Mouse (Mus musculus): ENCODE measurements around the gene Rdh16f2. TPM values are rescaled to one million over a fixed set of nuclear protein-coding genes. Genes with fewer than 3 reads are reported as not detected.
A peak's percentile ranks its signal among the peaks of the same experiment; 100 is the strongest.
"Not testable (repeated sequence)": the region's sequence is repeated elsewhere in the genome, so short reads cannot be mapped to it uniquely, and the experiment has no call there.

Rdh16f2 gene
- polyA plus RNA-seq, 1 experiment from 2014 or later, result not detected

DNA sequence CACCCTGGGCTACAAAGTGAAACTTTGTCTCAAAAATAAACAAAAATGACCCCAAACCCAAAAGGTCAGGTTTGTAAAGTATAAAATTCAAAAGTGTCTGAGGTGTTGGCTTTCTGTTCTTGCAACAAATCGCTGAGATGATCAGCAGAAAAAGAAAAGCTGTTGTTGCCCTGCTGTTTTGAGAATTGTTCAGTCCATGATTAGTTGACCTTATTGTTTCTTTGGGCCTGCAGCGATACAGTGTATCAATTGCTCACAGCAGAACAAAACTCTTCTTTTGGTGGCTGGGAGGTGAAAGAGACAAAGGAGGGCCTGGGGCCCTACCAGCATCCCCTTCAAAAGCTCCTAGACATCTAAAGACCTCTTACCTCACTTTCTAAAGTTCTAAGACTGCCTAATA, 39.9 kb downstream of the Rdh16f2 start:
- H3K9ac ChIP-seq (replicated peaks; ENCODE audit: low read length), result no peak overlapping the region
- ATAC-seq (replicated peaks; ENCODE audit: insufficient number of reproducible peaks, low FRiP score, low TSS enrichment, low read depth) (no peak), DNase-seq (ENCODE audit: low spot score) (no peak)
- WGBS, result 67% methylated on average over 2 of the region's 2 CpGs
- no peaks in the 10 kb centered on the region for H3K4me1 ChIP-seq (ENCODE audit: control insufficient read depth, insufficient read depth, low read length)
- H3K36me3 ChIP-seq (replicated peaks; ENCODE audit: control insufficient read depth, insufficient read depth, low read depth, low read length), result no peaks in the 10 kb centered on the region
- H3K4me3 ChIP-seq (ENCODE audit: low read depth, low read length), result no peak overlapping the region
- no peaks in the 10 kb centered on the region for H3K9me3 ChIP-seq (replicated peaks; ENCODE audit: control insufficient read depth, low read length)
- no peak overlapping the region for H3K4me2 ChIP-seq (ENCODE audit: low read depth, low read length)
- no peak overlapping the region for H3K27ac ChIP-seq (replicated peaks; ENCODE audit: low read depth, low read length)
- H3K27me3 ChIP-seq (ENCODE audit: control insufficient read depth, insufficient read depth, low read length), result no peaks in the 10 kb centered on the region

DNA sequence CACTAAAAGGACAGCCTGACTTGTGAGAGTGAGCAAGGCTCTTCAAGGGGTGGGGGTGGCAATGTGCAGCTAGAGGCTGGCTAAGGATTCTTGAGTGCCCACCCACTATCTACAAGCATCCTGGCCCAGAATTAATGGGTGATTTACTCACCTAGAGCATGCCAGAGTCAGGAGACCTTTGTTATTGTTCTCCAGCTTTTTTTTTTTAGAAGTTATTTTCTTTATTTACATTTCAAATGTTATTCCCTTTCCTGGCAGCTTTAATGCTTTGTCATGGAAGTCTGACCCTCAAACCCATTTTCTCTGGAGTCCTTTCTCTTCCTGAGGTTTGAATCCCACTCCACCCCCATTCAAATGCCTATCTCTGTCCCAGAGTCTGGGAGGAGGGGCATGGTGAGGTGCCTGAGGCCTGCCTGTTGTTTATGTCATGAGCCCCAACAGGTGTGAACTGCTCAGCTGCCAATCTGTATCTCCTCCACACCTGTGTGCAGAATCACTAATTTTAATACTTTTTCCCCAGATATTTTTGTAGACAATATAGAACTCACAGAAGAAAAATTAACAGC, 41.2 kb downstream of the Rdh16f2 start:
- no peaks in the 10 kb centered on the region for H3K27me3 ChIP-seq (ENCODE audit: control insufficient read depth, insufficient read depth, low read length)
- no peak overlapping the region for H3K9ac ChIP-seq (replicated peaks; ENCODE audit: low read length)
- no peak overlapping the region for H3K4me3 ChIP-seq (ENCODE audit: low read depth, low read length)
- H3K4me1 ChIP-seq (ENCODE audit: control insufficient read depth, insufficient read depth, low read length), result no peaks in the 10 kb centered on the region
- H3K36me3 ChIP-seq (replicated peaks; ENCODE audit: control insufficient read depth, insufficient read depth, low read depth, low read length), result no peaks in the 10 kb centered on the region
- no peak overlapping the region for H3K4me2 ChIP-seq (ENCODE audit: low read depth, low read length)
- H3K9me3 ChIP-seq (replicated peaks; ENCODE audit: control insufficient read depth, low read length), result no peaks in the 10 kb centered on the region
- ATAC-seq (replicated peaks; ENCODE audit: insufficient number of reproducible peaks, low FRiP score, low TSS enrichment, low read depth), result no peak
- DNase-seq (ENCODE audit: low spot score), result no peak
- no peak overlapping the region for H3K27ac ChIP-seq (replicated peaks; ENCODE audit: low read depth, low read length)

DNA sequence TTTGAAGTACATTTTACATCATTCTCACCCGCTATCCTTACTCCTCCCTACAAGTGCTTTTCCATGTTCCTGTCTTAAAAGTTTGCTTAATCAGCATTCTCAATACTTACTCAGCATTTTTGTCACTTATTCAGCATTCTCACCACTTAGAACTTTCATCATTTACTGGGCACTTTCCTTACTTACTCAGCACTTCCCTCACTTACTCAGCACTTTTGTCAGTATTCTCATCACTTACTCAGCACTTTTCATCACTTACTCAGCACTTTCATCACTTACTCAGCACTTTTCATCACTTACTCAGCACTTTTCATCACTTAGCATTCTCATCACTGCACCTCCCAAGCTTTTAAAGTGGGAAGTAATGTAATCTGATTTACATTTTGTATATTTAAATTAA, 49.3 kb downstream of the Rdh16f2 start:
- no peak overlapping the region for H3K4me2 ChIP-seq (ENCODE audit: low read depth, low read length)
- ATAC-seq (replicated peaks; ENCODE audit: insufficient number of reproducible peaks, low FRiP score, low TSS enrichment, low read depth), result no peak

DNA sequence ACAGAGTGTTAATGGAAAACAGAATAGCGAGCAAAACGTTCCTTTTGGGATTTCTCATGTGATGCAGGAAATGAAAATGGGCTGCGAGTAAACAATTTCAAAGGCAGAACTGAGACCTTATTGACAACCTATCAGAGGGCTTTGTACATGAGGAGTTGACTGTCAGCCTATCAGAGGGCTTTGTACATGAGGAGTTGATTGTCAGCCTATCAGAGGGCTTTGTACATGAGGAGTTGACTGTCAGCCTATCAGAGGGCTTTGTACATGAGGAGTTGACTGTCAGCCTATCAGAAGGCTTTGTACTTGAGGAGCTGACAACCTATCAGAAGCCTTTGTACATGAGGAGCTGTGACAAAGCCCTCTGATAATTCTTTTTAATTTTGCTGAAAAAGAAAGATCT, 50.9 kb downstream of the Rdh16f2 start:
- H3K4me3 ChIP-seq (ENCODE audit: low read depth, low read length); H3K4me2 ChIP-seq (ENCODE audit: low read depth, low read length); ATAC-seq (replicated peaks; ENCODE audit: insufficient number of reproducible peaks, low FRiP score, low TSS enrichment, low read depth); H3K27ac ChIP-seq (replicated peaks; ENCODE audit: low read depth, low read length); H3K36me3 ChIP-seq (replicated peaks; ENCODE audit: control insufficient read depth, insufficient read depth, low read depth, low read length); DNase-seq (ENCODE audit: low spot score); H3K27me3 ChIP-seq (ENCODE audit: control insufficient read depth, insufficient read depth, low read length); H3K4me1 ChIP-seq (ENCODE audit: control insufficient read depth, insufficient read depth, low read length); H3K9ac ChIP-seq (replicated peaks; ENCODE audit: low read length); H3K9me3 ChIP-seq (replicated peaks; ENCODE audit: control insufficient read depth, low read length): not testable (repeated sequence)
- WGBS, result 82% methylated on average over 3 of the region's 3 CpGs

More for the DNA sequence above, 49.3 kb downstream of the Rdh16f2 start:
- H3K36me3 ChIP-seq (replicated peaks; ENCODE audit: control insufficient read depth, insufficient read depth, low read depth, low read length), result no peaks in the 10 kb centered on the region
- no peaks in the 10 kb centered on the region for H3K27me3 ChIP-seq (ENCODE audit: control insufficient read depth, insufficient read depth, low read length)
- no peaks in the 10 kb centered on the region for H3K4me1 ChIP-seq (ENCODE audit: control insufficient read depth, insufficient read depth, low read length)
- no peak overlapping the region for H3K4me3 ChIP-seq (ENCODE audit: low read depth, low read length)
- DNase-seq (ENCODE audit: low spot score), result no peak
- WGBS, result 92% methylated on average over 1 of the region's 1 CpGs
- H3K27ac ChIP-seq (replicated peaks; ENCODE audit: low read depth, low read length), result no peak overlapping the region
- no peak overlapping the region for H3K9ac ChIP-seq (replicated peaks; ENCODE audit: low read length)
- no peaks in the 10 kb centered on the region for H3K9me3 ChIP-seq (replicated peaks; ENCODE audit: control insufficient read depth, low read length)

DNA sequence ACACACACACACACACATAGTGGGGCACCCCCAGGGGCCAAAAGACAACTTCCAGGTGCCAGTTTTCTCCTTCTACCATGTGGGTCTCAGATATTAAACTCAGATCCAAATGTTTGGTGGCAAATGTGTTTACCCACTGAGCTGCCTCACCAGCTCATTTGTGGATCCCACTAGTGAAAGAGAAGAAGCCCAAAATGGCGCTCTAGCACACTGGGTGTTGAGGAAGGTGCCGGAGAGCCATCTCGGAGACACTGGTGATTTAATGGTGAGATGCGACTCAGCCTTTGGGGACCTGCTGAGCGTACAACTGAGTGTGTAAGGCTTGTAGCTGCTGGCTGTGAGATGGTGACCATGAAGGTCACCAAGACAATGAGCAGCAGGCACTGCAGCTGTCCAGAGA, 51.4 kb downstream of the Rdh16f2 start:
- DNase-seq (ENCODE audit: low spot score) (no peak), ATAC-seq (replicated peaks; ENCODE audit: insufficient number of reproducible peaks, low FRiP score, low TSS enrichment, low read depth) (no peak)
- Histone ChIP-seq H3K36me3 (replicated peaks; ENCODE audit: control insufficient read depth, insufficient read depth, low read depth, low read length) (no peaks in the 10 kb centered on the region), H3K9ac (replicated peaks; ENCODE audit: low read length) (no peak overlapping the region), H3K4me2 (ENCODE audit: low read depth, low read length) (no peak overlapping the region), H3K27me3 (ENCODE audit: control insufficient read depth, insufficient read depth, low read length) (no peaks in the 10 kb centered on the region), H3K4me3 (ENCODE audit: low read depth, low read length) (no peak overlapping the region), H3K27ac (replicated peaks; ENCODE audit: low read depth, low read length) (no peak overlapping the region), H3K4me1 (ENCODE audit: control insufficient read depth, insufficient read depth, low read length) (no peaks in the 10 kb centered on the region), H3K9me3 (replicated peaks; ENCODE audit: control insufficient read depth, low read length) (no peaks in the 10 kb centered on the region)
- WGBS, result 96% methylated on average over 5 of the region's 5 CpGs

DNA sequence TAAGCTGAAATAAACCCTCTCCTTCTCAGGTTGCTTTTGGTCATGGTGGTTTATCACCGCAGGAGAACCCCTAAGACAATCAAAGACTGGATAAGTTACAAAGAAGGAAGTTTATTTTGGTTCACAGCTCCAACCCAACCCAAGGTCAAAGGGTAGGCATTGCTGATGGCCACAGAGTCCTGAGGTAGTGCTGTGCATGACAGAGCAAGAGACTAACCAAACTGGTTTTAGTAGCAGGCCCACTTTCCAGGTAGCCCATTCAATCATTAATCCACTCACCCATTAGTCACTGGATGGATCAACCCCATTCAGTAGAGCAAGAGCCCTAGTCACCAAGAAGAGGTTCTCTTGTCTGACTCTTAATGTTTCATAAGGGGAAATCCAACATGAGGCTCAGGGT, 56.0 kb downstream of the Rdh16f2 start:
- Histone ChIP-seq H3K9me3 (replicated peaks; ENCODE audit: control insufficient read depth, low read length) (no peaks in the 10 kb centered on the region), H3K4me3 (ENCODE audit: low read depth, low read length) (no peak overlapping the region), H3K27ac (replicated peaks; ENCODE audit: low read depth, low read length) (no peak overlapping the region), H3K4me2 (ENCODE audit: low read depth, low read length) (no peak overlapping the region), H3K9ac (replicated peaks; ENCODE audit: low read length) (no peak overlapping the region), H3K4me1 (ENCODE audit: control insufficient read depth, insufficient read depth, low read length) (no peaks in the 10 kb centered on the region), H3K27me3 (ENCODE audit: control insufficient read depth, insufficient read depth, low read length) (no peaks in the 10 kb centered on the region), H3K36me3 (replicated peaks; ENCODE audit: control insufficient read depth, insufficient read depth, low read depth, low read length) (no peaks in the 10 kb centered on the region)
- no peak for DNase-seq (ENCODE audit: low spot score)
- no peak for ATAC-seq (replicated peaks; ENCODE audit: insufficient number of reproducible peaks, low FRiP score, low TSS enrichment, low read depth)
- 64% methylated on average over 1 of the region's 1 CpGs for WGBS

DNA sequence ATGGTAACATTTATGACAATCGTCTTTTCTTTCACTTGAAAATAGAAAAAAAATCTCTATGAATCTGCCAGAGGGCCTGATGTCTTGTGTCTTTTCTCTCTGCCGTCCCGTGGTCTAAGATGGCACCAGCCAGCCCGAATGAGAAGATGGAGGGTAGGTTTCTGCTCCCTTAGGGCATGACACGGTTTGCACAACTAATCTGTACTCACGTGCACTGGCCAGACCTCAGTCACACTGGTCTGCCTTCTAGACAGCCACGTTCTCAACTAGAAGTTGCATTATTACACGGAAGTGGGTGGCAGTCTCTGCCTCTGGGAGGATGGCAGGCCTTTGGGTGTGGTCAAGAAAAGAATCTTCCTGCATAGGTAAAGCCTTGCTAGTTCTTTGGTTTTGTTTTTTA, 56.8 kb downstream of the Rdh16f2 start:
- Histone ChIP-seq H3K36me3 (replicated peaks; ENCODE audit: control insufficient read depth, insufficient read depth, low read depth, low read length) (no peaks in the 10 kb centered on the region), H3K9ac (replicated peaks; ENCODE audit: low read length) (no peak overlapping the region), H3K27ac (replicated peaks; ENCODE audit: low read depth, low read length) (no peak overlapping the region), H3K27me3 (ENCODE audit: control insufficient read depth, insufficient read depth, low read length) (no peaks in the 10 kb centered on the region), H3K4me2 (ENCODE audit: low read depth, low read length) (no peak overlapping the region), H3K4me3 (ENCODE audit: low read depth, low read length) (no peak overlapping the region), H3K4me1 (ENCODE audit: control insufficient read depth, insufficient read depth, low read length) (no peaks in the 10 kb centered on the region), H3K9me3 (replicated peaks; ENCODE audit: control insufficient read depth, low read length) (no peaks in the 10 kb centered on the region)
- DNase-seq (ENCODE audit: low spot score) (no peak), ATAC-seq (replicated peaks; ENCODE audit: insufficient number of reproducible peaks, low FRiP score, low TSS enrichment, low read depth) (no peak)
- WGBS, result 84% methylated on average over 8 of the region's 8 CpGs

DNA sequence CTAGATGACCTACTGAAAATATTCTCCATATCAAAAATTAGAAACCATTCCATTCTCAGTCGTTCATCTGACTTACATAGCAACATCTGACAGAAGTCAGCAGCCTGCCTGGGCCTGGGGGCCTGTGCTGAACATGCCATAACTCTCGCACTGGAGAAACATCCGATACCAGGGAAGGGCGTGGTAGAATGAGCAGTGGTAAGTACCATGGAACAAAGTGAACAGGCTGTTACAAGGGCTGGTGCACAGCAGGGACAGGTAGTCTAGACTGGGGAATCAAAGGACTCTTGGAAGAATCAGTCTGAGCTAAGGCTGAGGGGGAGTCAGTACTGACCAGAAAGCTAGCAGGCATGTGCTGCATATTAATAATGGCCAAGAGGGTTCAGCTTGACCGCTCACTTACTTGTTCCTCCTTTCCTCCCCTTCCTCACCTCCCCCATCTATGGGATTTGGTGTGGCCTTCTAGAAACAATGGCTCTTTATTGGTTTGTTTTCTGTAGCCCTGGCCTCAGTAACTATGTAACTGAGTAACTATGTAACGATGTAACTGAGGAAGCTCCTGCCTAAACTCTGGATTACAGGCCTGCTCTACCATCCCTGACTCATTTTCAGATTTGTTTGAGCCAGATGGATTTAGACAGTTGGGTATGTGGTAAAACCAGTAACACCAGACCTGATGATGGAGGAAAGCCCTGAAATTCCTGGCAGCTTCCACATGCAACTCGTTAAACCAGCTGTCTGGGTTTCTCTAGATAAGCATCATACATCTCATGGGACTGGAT, 58.5 kb downstream of the Rdh16f2 start:
- WGBS, result 53% methylated on average over 7 of the region's 7 CpGs
- H3K4me2 ChIP-seq (ENCODE audit: low read depth, low read length), result no peak overlapping the region
- DNase-seq (ENCODE audit: low spot score) (peak; percentile 43), ATAC-seq (replicated peaks; ENCODE audit: insufficient number of reproducible peaks, low FRiP score, low TSS enrichment, low read depth) (no peak)
- H3K4me3 ChIP-seq (ENCODE audit: low read depth, low read length), result no peak overlapping the region
- no peak overlapping the region for H3K27ac ChIP-seq (replicated peaks; ENCODE audit: low read depth, low read length)
- H3K9ac ChIP-seq (replicated peaks; ENCODE audit: low read length), result no peak overlapping the region
- H3K36me3 ChIP-seq (replicated peaks; ENCODE audit: control insufficient read depth, insufficient read depth, low read depth, low read length), result no peaks in the 10 kb centered on the region
- no peaks in the 10 kb centered on the region for H3K27me3 ChIP-seq (ENCODE audit: control insufficient read depth, insufficient read depth, low read length)
- no peaks in the 10 kb centered on the region for H3K9me3 ChIP-seq (replicated peaks; ENCODE audit: control insufficient read depth, low read length)
- H3K4me1 ChIP-seq (ENCODE audit: control insufficient read depth, insufficient read depth, low read length), result no peaks in the 10 kb centered on the region

All from embryonic facial prominence, embryonic 11.5 days (tissue).